Mouse (Mus musculus): Measurements from ENCODE around the gene Aebp1. TPM values are rescaled to one million over a fixed set of nuclear protein-coding genes. Genes with fewer than 3 reads are reported as not detected.

The Aebp1 gene
- total RNA-seq (2023), result 4.2 TPM

GRCm38 (mm10) chr11:5861678-5862393 lies at the start of gene Aebp1:
Gene Aebp1, plus strand, starts transcription at chr11:5861947.

GRCm38 (mm10) chr11:5837251-5838246 lies 24.2 kb upstream of the Aebp1 start, which contains the start of gene Polm:
Gene Polm, minus strand, starts transcription at chr11:5838016.

GRCm38 (mm10) chr11:5877921-5878526 lies 16.3 kb downstream of the Aebp1 start, which contains the start of gene Pold2:
Gene Pold2, minus strand, starts transcription at chr11:5878292.

GRCm38 (mm10) chr11:5898531-5898930 lies 36.8 kb downstream of the Aebp1 start, which contains the start of gene Myl7:
Gene Myl7, minus strand, starts transcription at chr11:5898782.

Other genes with a start within 250 kb of the Aebp1 start
- 64.1 TPM for gene Mrps24, start 146.3 kb upstream of the Aebp1 start, total RNA-seq (2023)
- 30.3 TPM for gene Urgcp, start 99.6 kb upstream of the Aebp1 start, total RNA-seq (2023)
- gene Dbnl, start 73.5 kb upstream of the Aebp1 start, total RNA-seq (2023), result 108 TPM
- gene Pgam2, start 58.2 kb upstream of the Aebp1 start, total RNA-seq (2023), result not detected
- 39.0 TPM for gene Polm, start 23.9 kb upstream of the Aebp1 start, total RNA-seq (2023)
- 58.2 TPM for gene Pold2, start 16.3 kb downstream of the Aebp1 start, total RNA-seq (2023)
- gene Myl7, start 36.8 kb downstream of the Aebp1 start, total RNA-seq (2023), result not detected
- not detected for gene Gck, start 88.1 kb downstream of the Aebp1 start, total RNA-seq (2023)
- 65.9 TPM for gene Ykt6, start 93.7 kb downstream of the Aebp1 start, total RNA-seq (2023)
- 11.5 TPM for gene Camk2b, start 204.4 kb downstream of the Aebp1 start, total RNA-seq (2023)